Mouse (Mus musculus): ENCODE measurements around the gene Nes.

Nes gene

GRCm38 (mm10) chr3:87970939-87971488 is at the start of gene Nes:
Gene Nes, plus strand, starts transcription at chr3:87971078.
- peak; percentile 69 for DNase-seq

- no peak for DNase-seq
These were observed 45.9 kb upstream of the Nes start for GRCm38 (mm10) chr3:87924996-87925395.

GRCm38 (mm10) chr3:87927452-87927851 is 43.4 kb upstream of the Nes start:
- DNase-seq: no peak

- no peak for DNase-seq
These were observed 41.4 kb upstream of the Nes start for GRCm38 (mm10) chr3:87929341-87930077.

- DNase-seq: peak; percentile 94
These were observed 40.6 kb upstream of the Nes start, which contains the start of the genes Isg20l2 and Rrnad1 for GRCm38 (mm10) chr3:87930078-87930795. Gene Isg20l2, plus strand, starts transcription at chr3:87930314. Gene Rrnad1, minus strand, starts transcription at chr3:87930717.

GRCm38 (mm10) chr3:87934026-87934425 is 36.9 kb upstream of the Nes start:
- no peak for DNase-seq

- DNase-seq: no peak
These were observed 36.4 kb upstream of the Nes start for GRCm38 (mm10) chr3:87934501-87934900.

GRCm38 (mm10) chr3:87935201-87935600 is 35.7 kb upstream of the Nes start:
- DNase-seq: no peak

GRCm38 (mm10) chr3:87935776-87936175 is 35.1 kb upstream of the Nes start:
- DNase-seq: peak; percentile 83

- DNase-seq: no peak
These were observed 30.3 kb upstream of the Nes start for GRCm38 (mm10) chr3:87940611-87941010.

- no peak for DNase-seq
These were observed 28.4 kb upstream of the Nes start for GRCm38 (mm10) chr3:87942471-87942870.

GRCm38 (mm10) chr3:87943586-87943985 is 27.3 kb upstream of the Nes start:
- no peak for DNase-seq

- DNase-seq: no peak
These were observed 25.9 kb upstream of the Nes start for GRCm38 (mm10) chr3:87944838-87945600.

GRCm38 (mm10) chr3:87945781-87946540 is 24.9 kb upstream of the Nes start:
- no peak for DNase-seq

GRCm38 (mm10) chr3:87946541-87946860 is 24.4 kb upstream of the Nes start:
- DNase-seq: no peak

- no peak for DNase-seq
These were observed 23.6 kb upstream of the Nes start for GRCm38 (mm10) chr3:87947056-87947810.

GRCm38 (mm10) chr3:87947811-87948199 is 23.1 kb upstream of the Nes start:
- no peak for DNase-seq

GRCm38 (mm10) chr3:87948378-87949265 is 22.3 kb upstream of the Nes start, which contains the start of gene Crabp2:
Gene Crabp2, plus strand, starts transcription at chr3:87948666.
- DNase-seq: peak; percentile 36

GRCm38 (mm10) chr3:87949266-87949954 is 21.5 kb upstream of the Nes start:
- no peak for DNase-seq

- DNase-seq: no peak
These were observed 20.8 kb upstream of the Nes start for GRCm38 (mm10) chr3:87949955-87950515.

All from liver (tissue).